Mouse (Mus musculus): Measurements from ENCODE around the gene Hist1h3h.

GRCm38 (mm10) chr13:21718381-21719080 is 1.1 kb downstream of the Hist1h3h start:
- TF ChIP-seq CTCF (IDR thresholded peaks at IDR 0.05; ENCODE audit: control insufficient read depth, insufficient read depth, insufficient replicate concordance, low read depth, low read length): no peak
- TF ChIP-seq POLR2A (IDR thresholded peaks at IDR 0.05; ENCODE audit: control insufficient read depth, low read depth, low read length): no peak

All from testis, adult 2 months (tissue).